Mouse (Mus musculus) C2C12 (cell line): Measurements from ENCODE around the gene Arhgef39. TPM values are rescaled to one million over a fixed set of nuclear protein-coding genes. Genes with fewer than 3 reads are reported as not detected.

ENCODE experiments used
- H3K27me3 ChIP-seq: one replicate; pipeline ENCODE4 v1.6.1; 2011; ENCODE audit not compliant: control insufficient read depth, insufficient read depth, insufficient read length
- H3K36me3 ChIP-seq: one replicate; pipeline ENCODE4 v1.6.1; 2011; ENCODE audit not compliant: control insufficient read depth, insufficient read depth
- H3K4me3 ChIP-seq: one replicate; pipeline ENCODE4 v1.5.1; 2011; ENCODE audit warnings: mild to moderate bottlenecking, control low read depth; ENCODE audit not compliant: poor library complexity, insufficient read depth, severe bottlenecking
- H3K79me2 ChIP-seq: one replicate; pipeline ENCODE4 v1.6.1; 2011; ENCODE audit not compliant: control insufficient read depth, insufficient read depth
- H3K79me3 ChIP-seq: one replicate; pipeline ENCODE4 v1.6.1; 2011; ENCODE audit warnings: low read depth, control low read depth
- H3ac ChIP-seq: one replicate; pipeline ENCODE3; 2011; ENCODE audit warnings: low read depth; ENCODE audit not compliant: control insufficient read depth, insufficient read length
- CEBPB ChIP-seq: IDR thresholded peaks from one replicate; pipeline ENCODE4 v1.6.1; 2011; ENCODE audit warnings: low read depth, mild to moderate bottlenecking, control low read depth, moderate library complexity
- CTCF ChIP-seq: IDR thresholded peaks from one replicate; pipeline ENCODE4 v1.5.1; 2011; ENCODE audit not compliant: control insufficient read depth, insufficient read depth, insufficient read length
- FOSL1 ChIP-seq: IDR thresholded peaks from one replicate; pipeline ENCODE4 v1.8.0; 2011; ENCODE audit warnings: mild to moderate bottlenecking, low read length; ENCODE audit not compliant: poor library complexity, insufficient read depth, severe bottlenecking
- MAX ChIP-seq: IDR thresholded peaks from one replicate; pipeline ENCODE4 v1.6.1; 2011; ENCODE audit warnings: mild to moderate bottlenecking, control low read depth
- MYOD1 ChIP-seq: IDR thresholded peaks from one replicate; pipeline ENCODE4 v1.6.1; 2011; ENCODE audit warnings: low read depth; ENCODE audit not compliant: control insufficient read depth, insufficient read length
- MYOG ChIP-seq: IDR thresholded peaks from one replicate; pipeline ENCODE4 v1.6.1; 2011; ENCODE audit not compliant: control insufficient read depth, insufficient read length; ENCODE audit errors: extremely low read depth
- USF1 ChIP-seq: IDR thresholded peaks from one replicate; pipeline ENCODE4 v1.6.1; 2011; ENCODE audit warnings: low read depth, mild to moderate bottlenecking, control low read depth, moderate library complexity
- polyA plus RNA-seq: library from polyadenylated mRNA; unstranded; fragments of >200 nt; fragmentation: generic; extraction: Trizol; gene quantifications from one replicate; pipeline ENCODE4 v1.2.1, GENCODE M21; 2012; ENCODE audit warnings: missing spikeins

Gene Arhgef39
- polyA plus RNA-seq, 1 experiment: 11.7 TPM

- peaks cover 33% of the 10 kb centered on the region for H3K36me3 ChIP-seq
- no peak overlapping the region for H3ac ChIP-seq
- peaks cover 4% of the 10 kb centered on the region for H3K79me2 ChIP-seq
- H3K27me3 ChIP-seq: no peaks in the 10 kb centered on the region
- TF ChIP-seq MYOD1: no peak
- TF ChIP-seq FOSL1: no peak
- no peak for TF ChIP-seq MAX
- no peak for TF ChIP-seq USF1
- peak; percentile 18 for TF ChIP-seq CTCF
- no peak for TF ChIP-seq CEBPB
- no peak for TF ChIP-seq MYOG
- H3K4me3 ChIP-seq: no peak overlapping the region
- no peaks in the 10 kb centered on the region for H3K79me3 ChIP-seq
Observed at GRCm38 (mm10) chr4:43527880-43528279, 28.4 kb upstream of the Arhgef39 start.

DNA sequence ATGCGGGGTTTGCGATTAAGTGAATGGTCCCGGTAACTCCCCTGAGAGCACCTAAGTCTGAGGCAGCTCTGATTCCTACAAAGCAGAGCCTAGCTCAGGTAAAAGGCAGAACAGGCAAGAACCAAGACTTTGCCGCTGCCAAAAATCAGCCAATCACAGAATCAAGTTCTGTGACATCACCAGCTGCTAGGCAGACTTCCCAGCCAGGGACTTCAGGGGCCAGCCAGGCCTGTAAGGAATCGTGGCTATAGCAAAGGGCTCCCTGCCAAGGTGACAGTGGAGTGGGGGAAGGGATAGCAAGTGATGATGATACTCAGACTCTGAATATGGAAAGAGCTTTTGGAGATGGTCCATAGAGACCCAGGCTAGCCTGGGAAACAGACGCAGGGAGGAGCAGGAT is 20.5 kb upstream of the Arhgef39 start:
- Histone ChIP-seq H3K4me3 (no peak overlapping the region), H3K79me3 (peaks cover 11% of the 10 kb centered on the region), H3K27me3 (no peaks in the 10 kb centered on the region), H3K36me3 (peaks cover 53% of the 10 kb centered on the region), H3ac (no peak overlapping the region), H3K79me2 (peaks cover 47% of the 10 kb centered on the region)
- TF ChIP-seq CTCF: no peak
- no peak for TF ChIP-seq FOSL1
- TF ChIP-seq MYOG: no peak
- no peak for TF ChIP-seq USF1
- TF ChIP-seq MYOD1: no peak
- TF ChIP-seq CEBPB: no peak
- TF ChIP-seq MAX: no peak

DNA sequence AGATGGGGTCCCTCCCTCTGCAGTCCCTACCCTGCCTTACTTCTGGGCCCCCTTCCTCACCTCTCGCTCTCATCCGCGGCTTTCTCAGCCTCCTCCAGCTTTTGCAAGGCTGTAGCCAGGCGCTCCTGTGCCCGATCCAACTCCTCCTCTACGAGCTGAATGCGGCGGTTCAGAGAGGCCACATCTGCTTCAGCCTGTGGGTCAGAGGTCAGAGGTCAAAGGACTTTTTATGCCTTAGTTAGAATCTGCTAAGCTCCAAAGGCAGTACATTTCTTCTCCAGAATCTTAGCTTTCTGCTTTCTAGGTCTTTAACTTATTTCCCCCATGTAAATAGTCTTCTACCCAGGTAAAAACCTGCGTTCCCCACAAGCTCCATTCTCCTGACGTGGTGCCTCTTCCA is 20.1 kb upstream of the Arhgef39 start:
- H3K27me3 ChIP-seq: no peaks in the 10 kb centered on the region
- no peak overlapping the region for H3K4me3 ChIP-seq
- H3K79me2 ChIP-seq: peaks cover 47% of the 10 kb centered on the region

GRCm38 (mm10) chr4:43515764-43516708 is 16.5 kb upstream of the Arhgef39 start:
- H3K27me3 ChIP-seq: no peaks in the 10 kb centered on the region
- H3K36me3 ChIP-seq: peaks cover 63% of the 10 kb centered on the region
- H3K4me3 ChIP-seq: no peak overlapping the region
- peaks cover 25% of the 10 kb centered on the region for H3K79me2 ChIP-seq
- peaks cover 4% of the 10 kb centered on the region for H3K79me3 ChIP-seq
- no peak for TF ChIP-seq USF1
- TF ChIP-seq CEBPB: no peak
- TF ChIP-seq CTCF: no peak
- no peak for TF ChIP-seq MYOD1
- no peak for TF ChIP-seq FOSL1
- TF ChIP-seq MYOG: no peak
- TF ChIP-seq MAX: no peak
- no peak overlapping the region for H3ac ChIP-seq

More for the DNA sequence above, 20.1 kb upstream of the Arhgef39 start:
- Histone ChIP-seq H3ac (peak overlapping the region; percentile 1), H3K79me3 (peaks cover 11% of the 10 kb centered on the region), H3K36me3 (peaks cover 57% of the 10 kb centered on the region)
- TF ChIP-seq CEBPB: no peak
- TF ChIP-seq MYOD1: no peak
- no peak for TF ChIP-seq MYOG
- TF ChIP-seq CTCF: no peak
- TF ChIP-seq MAX: no peak
- no peak for TF ChIP-seq USF1
- TF ChIP-seq FOSL1: no peak

- no peak overlapping the region for H3ac ChIP-seq
- H3K79me3 ChIP-seq: no peaks in the 10 kb centered on the region
- peaks cover 44% of the 10 kb centered on the region for H3K36me3 ChIP-seq
Observed at GRCm38 (mm10) chr4:43513791-43514190, 14.3 kb upstream of the Arhgef39 start.

More at GRCm38 (mm10) chr4:43513791-43514190, 14.3 kb upstream of the Arhgef39 start:
- TF ChIP-seq MYOG (no peak), USF1 (no peak), MAX (no peak), CEBPB (no peak), CTCF (no peak), FOSL1 (no peak)
- H3K27me3 ChIP-seq: no peaks in the 10 kb centered on the region
- no peak overlapping the region for H3K4me3 ChIP-seq
- H3K79me2 ChIP-seq: peaks cover 2% of the 10 kb centered on the region
